Mouse (Mus musculus): ENCODE measurements around the gene Fbn1. TPM values are rescaled to one million over a fixed set of nuclear protein-coding genes. Genes with fewer than 3 reads are reported as not detected.

Fbn1 gene
- total and polyA plus RNA-seq, 3 experiments: 0.04 to 0.17 (median 0.09) TPM

- dilution Hi-C loops (cut with MboI; ENCODE audit: extremely low pct_ligation_motif_present, extremely low pct_unique_long_range_greater_than_20kb, low sequenced_read_pairs) (no loop called here), in situ Hi-C loops (cut with MboI; ENCODE audit: low pct_ligation_motif_present, low pct_unique_long_range_greater_than_20kb, low sequenced_read_pairs) (no loop called here)
- Histone ChIP-seq H3K9me3 (replicated peaks; ENCODE audit: low read length) (peaks cover 7% of the 10 kb centered on the region), H3K36me3 (replicated peaks in 1 of 2; ENCODE audit: control insufficient read depth in 1 of 2, insufficient read depth in 1 of 2, low read length in 1 of 2) (no peaks in the 10 kb centered on the region), H3K79me2 (replicated peaks; ENCODE audit: control insufficient read depth, extremely low read depth, insufficient read depth, poor library complexity, severe bottlenecking) (no peaks in the 10 kb centered on the region), H3K4me3 (replicated peaks in 1 of 3; ENCODE audit: low read depth in 2 of 3, low read length in 2 of 3, poor library complexity in 1 of 3) (no peak overlapping the region), H3K27me3 (replicated peaks) (no peaks in the 10 kb centered on the region), H3K9ac (ENCODE audit: insufficient read depth, low read depth) (no peak overlapping the region), H3K27ac (ENCODE audit: insufficient read depth, low read depth) (no peak overlapping the region), H3K4me2 (ENCODE audit: insufficient read depth, low read depth, poor library complexity, severe bottlenecking) (no peak overlapping the region), H3K4me1 (ENCODE audit: control insufficient read depth in 1 of 2, insufficient read depth in 2 of 2) (peaks cover 0 to 3% of the 10 kb centered on the region in 2 experiments; a peak in 1 of 4 replicates)
- TF ChIP-seq MXI1 (IDR thresholded peaks at IDR 0.05; ENCODE audit: low read depth, low read length) (no peak), IRF4 (IDR thresholded peaks at IDR 0.05; ENCODE audit: low read depth, low read length) (no peak), TCF12 (IDR thresholded peaks at IDR 0.05; ENCODE audit: low read depth, low read length) (no peak), MEF2A (IDR thresholded peaks at IDR 0.05; ENCODE audit: borderline replicate concordance, low read depth, low read length) (no peak)
- DNase-seq (ENCODE audit: extremely low read depth): no peak
Observed at GRCm38 (mm10) chr2:125295526-125295925, 212.3 kb downstream of the Fbn1 start.

- no peak overlapping the region for H3K4me3 ChIP-seq (replicated peaks in 1 of 3; ENCODE audit: low read depth in 2 of 3, low read length in 2 of 3, poor library complexity in 1 of 3)
- H3K36me3 ChIP-seq (replicated peaks in 1 of 2; ENCODE audit: control insufficient read depth in 1 of 2, insufficient read depth in 1 of 2, low read length in 1 of 2): no peaks in the 10 kb centered on the region
- no peaks in the 10 kb centered on the region for H3K27me3 ChIP-seq (replicated peaks)
- in situ Hi-C loops (cut with MboI; ENCODE audit: low pct_ligation_motif_present, low pct_unique_long_range_greater_than_20kb, low sequenced_read_pairs) (no loop called here), dilution Hi-C loops (cut with MboI; ENCODE audit: extremely low pct_ligation_motif_present, extremely low pct_unique_long_range_greater_than_20kb, low sequenced_read_pairs) (no loop called here)
- no peak for TF ChIP-seq ZC3H11A (IDR thresholded peaks at IDR 0.05; ENCODE audit: low read depth, low read length)
- TF ChIP-seq PAX5 (IDR thresholded peaks at IDR 0.05; ENCODE audit: low read length): no peak
- TF ChIP-seq ETS1 (conservative IDR thresholded peaks at IDR 0.05; ENCODE audit: low read depth, low read length): no peak
- TF ChIP-seq ZMIZ1 (IDR thresholded peaks at IDR 0.05; ENCODE audit: low read depth, low read length): no peak
- no peak for TF ChIP-seq JUND (conservative IDR thresholded peaks at IDR 0.05; ENCODE audit: low read depth, low read length)
- no peak for TF ChIP-seq USF1 (IDR thresholded peaks at IDR 0.05; ENCODE audit: low read depth, low read length)
- TF ChIP-seq NRF1 (IDR thresholded peaks at IDR 0.05; ENCODE audit: low read depth, low read length): no peak
- no peak for TF ChIP-seq EP300 (IDR thresholded peaks at IDR 0.05; ENCODE audit: low read length)
- no peak for TF ChIP-seq ZKSCAN1 (IDR thresholded peaks at IDR 0.05; ENCODE audit: borderline replicate concordance, low read depth, low read length)
- TF ChIP-seq MAFK (IDR thresholded peaks at IDR 0.05; ENCODE audit: insufficient replicate concordance, low read length): no peak
- peaks cover 7% of the 10 kb centered on the region for H3K9me3 ChIP-seq (replicated peaks; ENCODE audit: low read length)
- H3K4me1 ChIP-seq (ENCODE audit: control insufficient read depth in 1 of 2, insufficient read depth in 2 of 2): peaks cover 0 to 3% of the 10 kb centered on the region in 2 experiments; a peak in 1 of 4 replicates
- no peak for DNase-seq (ENCODE audit: extremely low read depth)
- no peak overlapping the region for H3K27ac ChIP-seq (ENCODE audit: insufficient read depth, low read depth)
- no peak overlapping the region for H3K4me2 ChIP-seq (ENCODE audit: insufficient read depth, low read depth, poor library complexity, severe bottlenecking)
- H3K79me2 ChIP-seq (replicated peaks; ENCODE audit: control insufficient read depth, extremely low read depth, insufficient read depth, poor library complexity, severe bottlenecking): no peaks in the 10 kb centered on the region
- H3K9ac ChIP-seq (ENCODE audit: insufficient read depth, low read depth): no peak overlapping the region
Observed at GRCm38 (mm10) chr2:125293969-125294491, 213.8 kb downstream of the Fbn1 start.
